Mouse (Mus musculus) fibroblast of lung, adult 2 months (primary cell): Measurements from ENCODE around the gene Pter.

Source experiments
- DNase-seq: peaks from one replicate; pipeline ENCODE4 v3.0.0-alpha.2; 2011; ENCODE audit warnings: low read depth

Pter gene

DNA sequence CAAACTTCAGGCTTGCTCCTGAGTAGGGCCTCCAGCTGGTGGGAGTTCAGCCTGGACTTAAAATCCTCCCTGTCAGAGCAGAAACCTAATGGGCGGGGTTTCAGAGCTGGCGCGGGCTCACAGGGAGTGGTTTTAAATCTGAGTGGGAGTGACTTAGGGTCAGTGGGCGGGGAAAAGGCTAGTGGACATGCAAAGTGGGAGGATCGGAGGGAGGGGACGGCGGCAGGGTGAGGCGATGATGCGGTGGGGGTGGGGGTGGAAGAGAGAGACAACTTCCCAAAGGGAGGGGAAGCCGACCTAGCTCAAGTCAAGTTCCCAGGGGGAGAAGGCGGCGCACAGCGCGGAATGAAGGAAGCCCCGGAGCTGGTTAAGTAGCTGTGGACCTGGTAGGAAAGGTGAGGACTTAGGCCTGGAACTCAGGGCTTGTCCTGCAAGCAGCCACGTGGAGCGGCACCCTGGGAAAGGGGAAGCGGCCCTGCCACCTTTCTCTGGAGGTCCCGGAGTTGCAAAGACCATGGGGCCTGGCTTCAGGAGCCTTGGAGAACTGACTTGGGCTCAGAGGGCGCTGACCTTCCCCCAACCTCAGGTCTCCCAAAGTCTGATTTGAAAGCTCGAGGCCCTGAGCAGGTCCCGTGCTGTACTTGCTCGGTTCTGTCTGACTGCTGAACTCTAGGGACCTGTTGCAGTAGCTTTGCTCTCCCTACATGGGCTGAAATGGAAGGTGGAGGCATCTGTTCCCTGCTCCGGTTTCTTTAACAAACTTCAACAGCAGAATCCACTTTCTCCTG, at the start of gene Pter:
Gene Pter (plus strand): TSS at position 238 of the 788 bp plus-strand sequence.
- peak; percentile 91 for DNase-seq

DNA sequence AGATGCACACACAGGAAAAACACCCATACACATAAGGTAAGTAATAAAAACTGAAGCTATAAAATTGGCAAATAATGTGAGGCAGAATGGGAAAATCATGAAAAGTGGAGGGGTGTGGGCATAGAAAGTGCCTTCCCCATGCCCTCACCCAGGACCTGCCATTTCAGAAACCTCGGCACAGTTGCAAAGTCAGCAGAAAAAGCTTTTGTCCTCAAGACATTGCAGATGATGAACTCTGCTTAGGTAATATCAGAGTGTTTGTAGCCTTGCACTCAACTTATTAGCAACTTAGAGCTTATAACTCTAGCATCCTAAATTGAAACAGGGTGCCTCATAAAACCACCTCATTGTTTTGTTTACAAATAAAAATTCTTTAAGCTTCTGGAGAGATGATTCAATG, 49.6 kb upstream of the Pter start:
- no peak for DNase-seq

DNA sequence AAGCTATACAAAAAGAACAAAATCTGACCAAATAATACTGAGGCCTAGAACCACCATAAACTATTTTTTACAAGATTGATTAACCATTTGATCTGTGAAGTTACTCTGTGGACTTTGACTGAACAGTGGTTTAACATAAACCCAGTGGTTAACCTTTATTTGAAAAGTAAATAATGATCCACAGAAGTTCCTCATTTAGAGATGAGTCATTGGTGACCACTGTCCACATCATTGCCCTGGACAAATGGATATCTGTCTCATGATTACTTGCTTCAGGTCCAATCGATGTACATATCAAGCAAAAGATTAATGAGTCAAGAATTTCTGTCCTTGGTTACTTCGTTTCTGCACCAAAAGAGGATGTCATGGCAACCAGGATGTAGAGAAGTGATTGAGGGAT, 44.3 kb upstream of the Pter start:
- DNase-seq = no peak

DNA sequence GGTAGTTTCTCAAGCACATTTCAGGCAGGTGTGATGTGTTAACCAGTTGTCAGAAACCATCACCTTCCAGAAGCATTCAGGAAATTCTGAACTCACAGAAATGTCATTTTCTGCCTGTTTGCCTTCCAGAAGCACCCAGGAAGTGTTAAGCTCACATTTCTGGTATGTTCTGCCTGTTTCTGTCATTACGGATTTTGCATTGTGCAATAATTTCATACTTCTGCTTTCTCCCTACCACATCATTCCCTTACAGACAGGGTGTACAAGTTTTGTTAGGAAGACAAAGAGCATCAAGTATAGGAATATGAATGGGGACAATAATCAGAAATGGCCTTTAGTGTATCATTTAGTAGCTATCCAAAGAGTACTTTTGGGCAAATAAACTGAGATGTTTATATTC, 42.8 kb upstream of the Pter start:
- DNase-seq = no peak

DNA sequence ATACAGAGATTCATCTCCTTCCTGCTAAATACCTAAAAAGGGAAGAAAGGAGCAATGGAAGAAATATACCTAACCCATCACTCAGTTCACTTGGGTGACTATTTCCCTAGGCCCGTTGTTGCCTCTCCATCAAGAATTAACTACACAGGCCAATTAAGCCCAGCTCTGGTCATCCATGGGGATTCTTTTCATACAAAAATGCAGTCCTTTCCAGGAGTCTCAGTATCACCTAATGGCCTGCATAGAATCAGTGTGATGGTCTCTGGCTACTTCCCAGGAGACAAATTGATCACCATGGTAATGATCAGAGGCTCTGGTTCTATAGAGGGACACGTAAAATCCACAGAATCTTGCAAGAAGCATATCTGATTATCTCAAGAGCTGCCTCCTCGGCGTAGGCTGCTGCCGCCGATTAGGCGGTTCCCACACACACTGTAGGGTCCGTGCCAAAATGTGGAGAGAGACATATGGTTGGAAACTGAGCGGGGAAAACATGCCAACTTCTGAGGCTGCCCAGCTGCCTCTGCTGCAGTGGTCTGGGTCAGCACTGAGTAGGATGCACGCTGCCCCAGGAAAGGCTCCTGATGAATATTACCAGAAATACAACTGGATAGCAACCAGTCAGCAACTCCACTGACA, 40.4 kb upstream of the Pter start:
- no peak for DNase-seq

DNA sequence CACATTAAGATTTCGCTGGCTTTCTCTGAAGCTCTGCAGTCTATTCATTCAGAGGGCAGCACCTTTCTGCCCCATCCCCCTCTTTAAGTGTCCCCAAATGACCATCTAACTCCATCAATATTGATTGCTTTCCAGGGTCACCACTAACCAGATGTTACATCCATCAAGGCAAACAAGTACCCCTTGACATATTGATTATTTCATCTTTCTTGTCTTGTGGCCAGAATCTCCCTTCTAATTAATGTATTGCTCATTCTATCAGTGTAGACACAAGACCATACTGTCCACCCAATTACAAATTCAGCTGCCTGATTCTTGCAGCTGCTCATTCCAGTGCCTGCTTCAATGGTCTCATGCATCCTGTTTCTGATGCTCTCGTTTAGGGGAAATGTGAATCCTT, 36.8 kb upstream of the Pter start:
- no peak for DNase-seq

DNA sequence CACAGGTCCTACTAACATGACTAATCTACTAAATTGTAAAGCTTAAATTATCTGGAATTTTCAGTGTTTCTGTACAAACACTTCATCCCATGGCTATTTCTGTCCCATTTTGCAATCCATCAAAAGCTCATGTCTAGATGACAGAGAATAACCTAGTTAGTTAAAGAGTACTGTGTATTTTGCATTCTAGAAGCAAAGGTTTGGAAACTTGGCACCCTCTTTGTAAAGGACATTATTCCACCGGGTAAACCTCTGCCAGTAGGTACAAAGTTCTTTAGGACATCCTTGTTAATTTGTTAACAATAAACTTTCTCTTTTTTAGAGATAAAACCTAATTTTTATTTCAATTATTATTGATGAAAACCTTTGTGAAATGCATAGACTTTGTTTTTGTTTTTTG, 18.1 kb upstream of the Pter start:
- no peak for DNase-seq

DNA sequence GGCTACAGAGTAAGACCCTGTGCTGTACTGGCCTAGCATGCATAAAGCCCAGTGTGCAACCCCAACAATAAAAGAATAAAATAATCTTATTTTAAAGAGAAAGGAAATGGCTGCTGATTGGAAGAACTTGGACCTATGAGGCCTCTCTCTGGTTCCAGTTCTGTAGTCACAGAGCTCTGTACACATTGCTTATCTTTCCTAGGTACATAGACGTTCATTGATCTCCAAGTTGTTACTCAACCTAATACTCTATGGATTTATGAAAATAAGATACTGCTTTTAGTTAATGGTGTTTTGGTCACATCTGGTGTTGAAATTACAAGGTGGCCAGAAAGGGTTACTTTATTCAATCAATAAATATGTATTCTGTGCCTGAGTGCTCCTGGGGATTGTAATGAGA, 1.8 kb downstream of the Pter start:
- DNase-seq = no peak

DNA sequence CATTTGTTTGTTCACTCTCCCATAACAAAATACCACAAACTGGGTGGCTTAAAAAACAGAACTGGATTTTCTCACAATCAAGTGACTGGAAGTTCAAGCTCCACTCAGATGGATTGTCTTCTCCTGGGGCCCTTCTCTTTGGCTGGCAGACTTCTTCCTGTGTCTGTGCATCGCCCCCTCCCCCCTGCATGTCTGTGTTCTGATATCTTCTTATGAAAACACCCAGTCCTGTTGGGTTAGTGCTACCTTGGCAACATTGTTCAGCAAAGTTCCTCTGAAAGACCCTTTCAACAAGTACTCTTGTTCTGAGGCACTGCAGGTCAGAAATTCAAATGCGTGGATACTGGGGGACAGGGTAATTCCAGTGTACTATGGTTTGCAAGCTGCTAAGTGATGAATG, 6.5 kb downstream of the Pter start:
- DNase-seq = no peak

DNA sequence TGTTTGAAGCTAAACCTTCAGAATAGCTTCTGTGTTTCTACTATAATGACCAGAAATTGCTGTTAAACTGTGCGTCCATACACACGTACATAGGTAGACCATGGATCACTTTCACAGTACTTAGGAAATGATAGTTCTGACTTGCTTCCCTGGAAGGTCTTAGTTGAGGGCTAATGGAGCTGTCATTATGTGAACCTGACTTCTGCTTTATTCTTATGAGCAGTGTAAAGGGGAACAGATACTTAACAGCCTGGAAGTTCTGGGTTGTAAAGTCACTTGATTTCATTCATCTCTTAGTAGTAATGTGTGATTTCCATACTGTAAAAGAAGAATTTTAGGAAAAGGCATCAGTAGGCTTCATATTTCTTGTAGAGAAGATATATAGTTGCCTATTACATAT, 10.1 kb downstream of the Pter start:
- no peak for DNase-seq

DNA sequence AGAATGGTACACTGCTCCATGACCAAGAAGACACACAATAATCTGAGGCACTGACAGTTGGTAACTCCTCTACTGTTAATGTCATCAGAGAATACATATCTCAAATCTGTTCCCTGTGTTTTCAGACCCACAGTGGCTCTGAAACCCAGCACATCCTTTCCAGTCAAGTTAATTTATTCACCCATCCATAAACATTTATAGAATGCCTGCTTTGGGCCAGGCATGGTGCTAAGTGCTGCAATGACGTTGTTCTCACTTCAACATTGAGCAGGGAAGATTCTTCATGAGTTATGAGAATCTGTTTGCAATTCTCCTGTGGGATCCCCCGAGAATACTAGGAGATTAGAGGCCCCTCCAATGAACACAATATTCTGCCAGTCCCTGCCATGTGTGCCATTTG, 11.4 kb downstream of the Pter start:
- no peak for DNase-seq

DNA sequence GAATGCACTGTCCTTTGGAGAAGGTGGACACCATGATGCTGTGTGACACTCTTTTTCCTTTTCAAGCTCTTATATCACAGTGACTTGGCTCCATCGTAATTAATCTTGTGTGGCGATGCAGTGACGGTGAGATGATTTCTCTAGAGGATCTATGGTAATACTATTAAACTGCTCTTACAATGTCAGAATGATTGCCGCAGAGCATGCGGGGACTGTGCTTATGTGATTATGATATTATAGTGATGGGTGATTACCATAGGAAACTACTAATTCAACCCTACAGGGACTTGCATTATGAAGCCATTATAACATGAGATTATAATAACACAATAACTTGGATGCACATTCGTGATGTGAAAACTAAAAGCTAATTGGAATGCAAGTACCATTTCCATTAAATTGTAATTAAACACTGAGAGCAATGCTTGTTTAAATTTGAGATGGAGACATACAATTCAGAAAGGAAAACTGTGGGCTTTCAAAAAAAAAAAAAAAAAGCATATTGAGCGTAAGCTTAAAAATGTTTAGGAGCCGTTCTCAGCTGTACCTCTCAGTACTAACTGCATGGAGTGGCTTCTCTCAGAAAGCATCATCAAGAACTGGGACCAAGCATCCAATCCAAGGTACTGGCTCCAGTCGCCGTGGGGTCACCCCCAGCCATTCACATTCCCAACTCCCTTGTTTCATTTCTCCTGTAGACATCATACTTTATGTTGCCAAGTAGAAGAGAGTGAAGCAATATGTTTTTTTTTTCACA, 13.8 kb downstream of the Pter start:
- DNase-seq = no peak

DNA sequence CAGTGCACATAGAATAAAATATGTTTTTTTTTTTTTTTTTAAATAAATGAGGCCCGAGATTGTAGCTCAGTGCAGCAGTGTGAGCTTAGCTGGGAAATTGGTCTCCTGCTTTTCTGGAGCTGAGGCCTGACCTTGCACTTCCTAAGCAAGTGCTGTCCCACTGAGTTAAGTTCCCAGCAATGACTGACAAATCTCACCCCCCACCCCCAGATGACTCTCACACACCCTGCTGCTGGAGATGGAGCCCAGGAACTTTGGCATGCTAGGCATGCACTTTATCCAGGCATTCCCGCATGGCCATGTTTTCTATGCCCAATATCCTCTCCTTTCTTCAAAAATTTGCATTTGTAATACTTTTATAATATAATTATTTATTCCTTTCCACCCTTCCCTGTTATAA, 14.8 kb downstream of the Pter start:
- no peak for DNase-seq

DNA sequence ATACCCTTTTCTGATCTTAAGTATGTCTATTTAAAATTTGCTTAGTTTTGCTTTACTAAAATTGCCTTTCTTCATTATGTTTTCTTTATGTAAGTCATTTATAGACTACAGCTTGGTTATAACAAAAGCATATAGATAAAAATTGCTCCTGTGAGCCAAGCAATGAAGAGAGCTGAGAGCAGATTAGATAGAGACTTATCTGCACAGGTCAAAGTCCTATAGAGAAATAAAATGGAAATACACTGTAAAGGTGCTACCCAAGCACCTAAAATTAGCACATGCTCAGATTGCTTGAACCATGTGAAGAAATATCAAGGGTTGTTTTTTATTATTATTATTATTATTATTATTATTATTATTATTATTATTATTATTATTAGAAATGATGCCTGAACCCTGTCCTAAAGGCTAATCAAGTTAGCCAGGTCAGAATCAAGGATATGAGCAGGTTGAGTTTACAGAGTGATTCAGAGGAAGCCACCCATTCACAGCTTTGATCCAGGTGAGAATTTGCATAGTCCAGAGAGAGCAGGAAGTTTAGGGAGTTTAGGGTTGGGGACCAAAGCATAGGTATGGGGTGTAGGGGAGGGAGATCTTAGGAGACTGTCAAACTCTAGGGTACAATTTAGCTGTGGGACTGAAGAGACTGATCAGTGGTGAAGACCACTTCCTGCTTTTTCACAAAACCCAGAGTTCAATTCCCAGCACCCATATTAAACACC, 33.0 kb downstream of the Pter start:
- DNase-seq = no peak

DNA sequence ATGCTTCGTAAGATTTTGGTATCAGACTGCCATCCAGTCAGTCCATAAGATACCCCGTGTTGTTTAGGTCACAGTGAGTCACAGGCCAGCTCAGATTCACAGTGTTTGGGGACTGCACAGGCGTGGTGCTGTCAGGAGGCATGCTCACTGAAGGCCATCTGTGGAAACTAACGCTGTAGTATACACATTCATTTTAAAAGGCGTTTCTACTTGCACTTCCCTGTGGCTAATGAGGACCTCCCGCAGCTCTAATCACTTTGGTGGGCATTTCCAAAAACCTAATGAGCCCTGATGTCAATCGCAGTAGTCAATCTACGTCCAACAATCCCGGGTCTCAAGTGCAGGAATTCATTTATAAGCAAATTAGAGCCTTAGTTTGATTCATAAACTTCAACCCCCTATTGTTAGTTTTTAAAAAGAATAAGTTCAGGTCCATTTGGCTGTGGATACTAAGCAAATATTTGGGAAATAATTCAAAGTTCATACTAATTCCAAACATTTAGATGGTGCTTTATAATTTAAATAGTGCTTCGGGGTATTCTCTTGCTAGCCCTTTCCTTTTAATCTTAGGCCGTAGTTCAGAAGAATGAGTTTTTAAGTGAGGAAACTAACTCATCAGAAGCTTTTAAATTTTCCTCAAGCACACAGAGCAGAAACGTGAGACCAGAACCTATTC, 46.3 kb downstream of the Pter start:
- DNase-seq = no peak

DNA sequence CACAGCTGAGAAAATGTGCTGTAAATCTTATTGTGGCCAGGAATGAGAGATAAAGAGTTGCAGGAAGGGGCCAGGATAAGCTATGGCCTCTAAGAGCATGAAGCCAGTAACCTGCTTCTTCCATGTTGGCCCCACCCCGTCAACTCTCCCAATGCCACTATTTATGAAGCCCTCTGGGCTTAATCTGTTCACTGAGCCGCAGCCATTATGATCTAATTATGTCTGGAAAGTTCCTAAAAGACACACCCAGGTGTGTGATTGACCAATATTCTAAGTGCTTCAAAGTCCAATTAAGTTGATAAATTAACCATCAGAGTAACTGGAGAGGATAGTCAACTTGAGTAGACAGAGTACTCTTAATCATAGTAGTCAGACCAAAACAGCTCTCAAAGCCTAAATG, 49.9 kb downstream of the Pter start:
- DNase-seq = no peak

DNA sequence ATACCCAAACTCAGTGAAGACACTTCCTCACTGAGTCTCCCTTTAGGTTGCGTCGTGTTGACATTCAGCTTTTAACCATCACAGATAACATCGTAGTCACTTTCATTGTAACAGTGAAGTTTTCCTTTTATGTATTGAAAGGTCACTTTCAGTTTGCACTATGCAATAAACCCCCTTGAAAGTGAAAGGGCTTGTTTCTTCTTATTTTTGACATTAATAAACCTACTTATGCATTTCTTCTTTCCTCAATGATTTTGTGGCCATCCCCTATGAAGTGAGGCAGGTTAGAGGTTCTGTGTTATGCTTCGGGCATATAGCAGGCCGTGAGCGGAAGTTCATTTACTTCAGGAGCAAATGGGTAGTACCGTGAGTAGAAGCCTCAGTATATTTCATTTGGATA, 53.5 kb downstream of the Pter start:
- no peak for DNase-seq

DNA sequence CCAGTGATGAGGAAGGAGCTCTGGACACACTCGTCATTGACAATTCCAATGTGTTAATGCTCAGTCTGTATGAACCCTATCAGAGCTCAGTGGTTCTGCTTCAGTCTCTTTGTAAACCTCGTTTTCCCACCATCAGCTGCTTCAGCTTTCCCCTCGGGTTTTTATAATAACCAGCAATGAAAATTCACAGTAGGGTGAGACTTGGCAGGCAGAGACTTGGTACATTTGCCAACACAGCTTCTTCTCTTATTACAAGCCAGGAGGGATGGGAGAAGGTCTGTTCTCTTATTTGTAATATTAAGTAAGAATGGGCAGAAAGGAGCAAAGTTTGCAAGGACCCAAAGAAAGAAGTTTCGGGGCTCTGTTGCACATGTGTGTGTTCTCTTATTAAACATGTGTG, 54.9 kb downstream of the Pter start:
- no peak for DNase-seq

DNA sequence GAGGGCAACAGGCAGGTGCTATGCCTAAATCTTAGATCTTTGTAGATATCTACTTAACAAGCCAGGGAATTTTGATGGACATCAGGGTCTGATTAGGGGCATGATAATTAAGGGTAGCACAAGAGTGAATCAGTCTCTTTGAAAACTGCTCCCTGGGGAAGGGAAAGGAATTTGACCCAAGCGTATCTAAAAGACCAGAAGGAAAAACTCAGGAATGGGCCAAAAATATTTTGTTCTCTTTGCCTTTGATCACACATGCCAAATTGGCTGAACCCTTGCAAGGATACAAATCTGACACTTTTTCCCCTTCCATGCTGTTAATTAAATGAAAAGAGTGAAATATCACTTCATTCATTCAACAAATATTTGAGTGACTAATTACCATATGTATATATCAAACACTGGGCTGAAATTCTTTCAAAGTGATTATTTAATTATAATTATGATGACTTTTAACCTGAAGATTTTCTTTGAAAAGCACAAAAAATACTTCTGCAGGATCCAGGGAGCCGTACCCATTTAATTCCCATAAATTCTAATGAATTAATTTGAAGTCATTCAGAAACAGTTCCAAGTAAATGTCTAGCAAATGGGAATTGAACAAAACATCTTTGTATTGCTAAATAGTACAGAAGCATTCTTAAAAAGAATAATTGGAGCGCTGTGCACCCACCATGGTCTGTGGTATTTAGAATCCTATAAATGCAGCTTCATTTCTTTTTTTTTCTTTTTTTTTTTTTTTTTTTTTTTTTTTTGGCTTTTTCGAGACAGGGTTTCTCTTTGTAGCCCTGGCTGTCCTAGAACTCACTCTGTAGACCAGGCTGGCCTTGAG, 61.3 kb downstream of the Pter start:
- DNase-seq = no peak

DNA sequence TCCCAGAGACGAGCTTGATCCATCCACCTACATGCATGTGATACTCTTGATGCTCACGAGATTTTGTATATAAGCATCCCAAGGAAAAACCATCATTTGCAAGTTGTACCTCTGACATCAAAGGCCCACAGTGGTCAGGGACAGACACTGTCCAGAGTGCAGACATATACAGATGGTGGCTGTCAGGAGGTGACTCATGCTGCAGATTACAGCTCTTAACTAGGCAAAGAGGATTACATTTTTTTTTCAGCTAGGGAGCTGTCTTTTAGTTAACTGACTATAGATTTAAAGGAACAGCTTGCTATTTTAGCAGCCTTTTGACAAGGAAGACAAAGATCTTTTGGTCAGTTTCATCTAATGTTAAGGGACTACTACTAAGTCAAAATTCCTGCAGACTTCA, 76.2 kb downstream of the Pter start:
- no peak for DNase-seq

DNA sequence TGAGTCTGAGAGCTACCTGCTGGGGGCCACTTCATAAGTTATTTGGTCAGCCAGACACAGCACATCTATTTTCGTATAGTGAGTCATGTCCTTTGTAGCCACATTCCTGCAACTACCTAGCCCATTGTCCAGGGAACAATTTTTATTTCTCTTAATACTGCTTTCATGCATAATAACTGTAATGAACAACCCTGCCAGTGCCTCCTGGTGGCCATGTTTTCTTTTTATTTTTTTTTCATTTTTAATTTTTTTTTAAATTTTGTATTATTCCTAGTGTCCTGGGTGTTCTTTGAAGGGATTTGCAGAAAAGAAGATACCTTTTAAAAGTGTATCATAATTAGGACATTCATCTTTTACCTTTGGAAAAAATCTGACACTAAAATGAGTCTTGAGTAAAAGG, 84.6 kb downstream of the Pter start:
- DNase-seq = no peak
